Mouse (Mus musculus): ENCODE data around the gene Mcf2l.

- TF ChIP-seq POLR2A (IDR thresholded peaks at IDR 0.05; ENCODE audit: insufficient read depth, low read depth, low read length), result no peak
- TF ChIP-seq CTCF (IDR thresholded peaks at IDR 0.05), result no peak
- TF ChIP-seq EP300 (IDR thresholded peaks at IDR 0.05; ENCODE audit: insufficient read depth, low read depth, low read length), result no peak
Observed at GRCm38 (mm10) chr8:12933765-12934164, 60.2 kb downstream of the Mcf2l start.

Data from heart, adult 2 months (tissue).